Mouse (Mus musculus) E14TG2a.4 (cell line): ENCODE data around the gene Gm20388.

Experiments used
- CTCF ChIP-seq: conservative IDR thresholded peaks from 2 replicates; pipeline ENCODE4 v1.5.1; 2014; ENCODE audit warnings: low read length
- NANOG ChIP-seq: IDR thresholded peaks from 2 replicates; pipeline ENCODE4 v1.6.1; 2014; ENCODE audit warnings: borderline replicate concordance, low read length, mixed read lengths
- POU5F1 ChIP-seq: IDR thresholded peaks from 2 replicates; pipeline ENCODE4 v1.6.1; 2014; ENCODE audit warnings: low read length, borderline replicate concordance

DNA sequence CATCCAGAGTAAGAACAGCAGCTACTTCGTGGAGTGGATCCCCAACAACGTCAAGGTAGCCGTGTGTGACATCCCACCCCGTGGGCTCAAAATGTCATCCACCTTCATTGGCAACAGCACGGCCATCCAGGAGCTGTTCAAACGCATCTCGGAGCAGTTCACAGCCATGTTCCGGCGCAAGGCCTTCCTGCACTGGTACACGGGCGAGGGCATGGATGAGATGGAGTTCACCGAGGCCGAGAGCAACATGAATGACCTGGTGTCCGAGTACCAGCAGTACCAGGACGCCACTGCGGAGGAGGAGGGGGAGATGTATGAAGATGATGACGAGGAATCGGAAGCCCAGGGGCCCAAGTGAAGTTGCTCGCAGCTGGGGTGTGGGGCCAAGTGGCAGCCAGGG is 3510.7 kb downstream of the Gm20388 start:
- TF ChIP-seq CTCF, result no peak
- no peak for TF ChIP-seq NANOG
- no peak for TF ChIP-seq POU5F1
